Mouse (Mus musculus) hindbrain, postnatal 0 days (tissue): ENCODE measurements around the gene Kcnq1. TPM values are rescaled to one million over a fixed set of nuclear protein-coding genes. Genes with fewer than 3 reads are reported as not detected.

Experiments used
- ATAC-seq: fragments of 200-750 bp; cut with Nextera tagmentation; 2 replicates; pipeline ENCODE4 v1.8.0; 2017; ENCODE audit warnings: mild to moderate bottlenecking, moderate TSS enrichment, moderate library complexity
- DNase-seq: peaks from one replicate; pipeline ENCODE4 v3.0.0-alpha.2; 2015; ENCODE audit warnings: low spot score
- H3K27ac ChIP-seq: fragments of 300-500 bp; sonication (generic); 2 replicates; pipeline ENCODE4 v1.5.1; 2014; ENCODE audit warnings: mild to moderate bottlenecking
- H3K27me3 ChIP-seq: fragments of 300-500 bp; sonication (generic); 2 replicates; pipeline ENCODE4 v1.6.1; 2014; ENCODE audit warnings: low read length, mixed read lengths; ENCODE audit not compliant: insufficient read depth
- H3K36me3 ChIP-seq: fragments of 300-500 bp; sonication (generic); 2 replicates; pipeline ENCODE4 v1.6.1; 2014; ENCODE audit warnings: low read length, mixed read lengths; ENCODE audit not compliant: insufficient read depth
- H3K4me1 ChIP-seq: fragments of 300-500 bp; sonication (generic); 2 replicates; pipeline ENCODE4 v1.6.1; 2014; ENCODE audit warnings: antibody characterized with exemption, low read length, mixed read lengths; ENCODE audit not compliant: insufficient read depth
- H3K4me2 ChIP-seq: fragments of 300-500 bp; sonication (generic); 2 replicates; pipeline ENCODE4 v1.6.1; 2014; ENCODE audit warnings: low read depth, mild to moderate bottlenecking, low read length, moderate library complexity, mixed read lengths
- H3K4me3 ChIP-seq: fragments of 300-500 bp; sonication (generic); 2 replicates; pipeline ENCODE4 v1.5.1; 2014; ENCODE audit warnings: low read length
- H3K9ac ChIP-seq: fragments of 300-500 bp; sonication (generic); replicated peaks from 2 replicates; pipeline ENCODE4 v1.6.1; 2014; ENCODE audit warnings: mild to moderate bottlenecking, low read length, moderate library complexity, mixed read lengths
- H3K9me3 ChIP-seq: fragments of 300-500 bp; sonication (generic); 2 replicates; pipeline ENCODE4 v1.6.1; 2016; ENCODE audit warnings: low read length, mixed read lengths
- CTCF ChIP-seq: IDR thresholded peaks from 2 replicates; pipeline ENCODE4 v1.5.1; 2016; ENCODE audit warnings: antibody characterized with exemption, control low read depth, low read depth
- WGBS: fragments of 180-500 bp; shearing (Covaris S2); extraction: QIAGEN DNeasy Blood & Tissue Kit; methylation state at CpG from one replicate; pipeline ENCODE4 v1.1.7; 2014; 5-methylcytosine and 5-hydroxymethylcytosine counted together
- polyA plus RNA-seq: library from polyadenylated mRNA; unstranded; fragments of >200 nt; fragmentation: Nextera tagmentation; extraction: Ambion mirVana; gene quantifications from 2 replicates; pipeline ENCODE4 v1.2.1, GENCODE M21; 2015
- total RNA-seq: library from RNA; depleted of rRNA; stranded (reverse); fragments of >200 nt; gene quantifications from 2 replicates; pipeline ENCODE4 v1.2.3, GENCODE M21; 2014

Kcnq1 gene
- total and polyA plus RNA-seq, 2 experiments from 2014 or later, result 1.4 to 1.9 TPM

DNA sequence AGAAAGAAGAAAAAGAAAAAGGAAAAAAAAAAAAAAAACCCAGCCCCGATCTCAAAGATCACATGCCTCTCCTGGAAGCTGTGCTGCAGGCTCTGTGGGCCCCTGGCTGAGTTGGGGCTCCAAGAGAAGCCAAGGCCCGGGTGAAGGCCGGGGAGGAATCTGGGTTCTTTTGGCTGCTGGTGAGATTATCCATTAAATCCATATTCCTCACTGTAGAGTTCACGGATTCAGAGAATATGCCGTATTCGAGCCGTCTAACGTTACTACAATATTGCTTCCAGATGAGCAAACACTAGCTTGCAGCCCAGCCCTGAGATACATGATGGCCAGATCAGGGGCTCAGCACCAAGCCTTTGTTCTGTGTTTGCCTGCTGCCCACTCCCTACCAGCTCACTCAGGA lies 204.7 kb downstream of the Kcnq1 start:
- DNase-seq (no peak), ATAC-seq (no peak)
- Histone ChIP-seq H3K4me1 (no peaks in the 10 kb centered on the region; the same call in 1 of the 2 replicates), H3K9me3 (no peaks in the 10 kb centered on the region), H3K4me3 (no peak overlapping the region), H3K4me2 (no peak overlapping the region), H3K27ac (no peak overlapping the region), H3K9ac (no peak overlapping the region), H3K27me3 (no peaks in the 10 kb centered on the region), H3K36me3 (no peaks in the 10 kb centered on the region)
- no peak for TF ChIP-seq CTCF
- WGBS, result 65% methylated on average over 8 of the region's 8 CpGs

GRCm38 (mm10) chr7:143311471-143311870 lies 205.3 kb downstream of the Kcnq1 start:
- no peaks in the 10 kb centered on the region for H3K9me3 ChIP-seq
- H3K27ac ChIP-seq, result no peak overlapping the region
- ATAC-seq (no peak), DNase-seq (no peak)
- 78% methylated on average over 7 of the region's 7 CpGs for WGBS
- no peak overlapping the region for H3K4me2 ChIP-seq
- H3K4me1 ChIP-seq, result no peaks in the 10 kb centered on the region
- H3K4me3 ChIP-seq, result no peak overlapping the region
- no peak overlapping the region for H3K9ac ChIP-seq
- H3K36me3 ChIP-seq, result no peaks in the 10 kb centered on the region
- TF ChIP-seq CTCF, result no peak
- no peaks in the 10 kb centered on the region for H3K27me3 ChIP-seq

GRCm38 (mm10) chr7:143313572-143314319 lies 207.6 kb downstream of the Kcnq1 start:
- H3K4me1 ChIP-seq, result no peaks in the 10 kb centered on the region
- ATAC-seq (no peak), DNase-seq (peak; percentile 12)
- no peak overlapping the region for H3K4me3 ChIP-seq
- 70% methylated on average over 11 of the region's 11 CpGs for WGBS
- H3K9ac ChIP-seq, result no peak overlapping the region
- no peaks in the 10 kb centered on the region for H3K9me3 ChIP-seq
- no peaks in the 10 kb centered on the region for H3K36me3 ChIP-seq
- H3K27ac ChIP-seq, result no peak overlapping the region
- no peaks in the 10 kb centered on the region for H3K27me3 ChIP-seq
- no peak for TF ChIP-seq CTCF
- H3K4me2 ChIP-seq, result no peak overlapping the region

GRCm38 (mm10) chr7:143318512-143318911 lies 212.3 kb downstream of the Kcnq1 start:
- TF ChIP-seq CTCF, result no peak

DNA sequence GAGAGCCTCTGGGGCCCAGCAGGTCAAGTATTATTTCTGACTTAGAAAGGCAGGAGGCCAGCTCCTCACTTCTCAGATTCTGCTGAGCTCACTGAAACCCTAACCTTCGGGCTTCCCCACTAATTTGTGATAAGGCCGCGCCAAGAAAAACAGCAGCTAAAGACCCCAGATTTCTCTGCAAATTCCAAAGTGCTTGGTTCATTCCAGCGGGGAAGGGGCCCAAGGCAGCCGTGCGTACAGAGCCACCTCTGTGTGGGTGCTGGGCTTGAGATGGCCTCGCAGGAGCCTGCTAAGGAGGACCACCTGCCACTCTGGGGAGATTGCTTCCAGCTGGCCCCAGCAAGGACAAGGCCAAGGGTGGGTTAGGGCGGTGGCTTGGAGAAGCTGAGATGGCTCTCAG lies 214.2 kb downstream of the Kcnq1 start:
- no peak overlapping the region for H3K4me2 ChIP-seq
- H3K9ac ChIP-seq, result no peak overlapping the region
- no peak for DNase-seq
- 83% methylated on average over 8 of the region's 8 CpGs for WGBS
- TF ChIP-seq CTCF, result no peak
- no peaks in the 10 kb centered on the region for H3K9me3 ChIP-seq
- ATAC-seq, result no peak
- H3K4me1 ChIP-seq, result no peaks in the 10 kb centered on the region
- no peak overlapping the region for H3K27ac ChIP-seq
- H3K27me3 ChIP-seq, result no peaks in the 10 kb centered on the region
- no peak overlapping the region for H3K4me3 ChIP-seq
- H3K36me3 ChIP-seq, result no peaks in the 10 kb centered on the region

More at GRCm38 (mm10) chr7:143318512-143318911, 212.3 kb downstream of the Kcnq1 start:
- no peak overlapping the region for H3K4me2 ChIP-seq
- H3K4me1 ChIP-seq, result no peaks in the 10 kb centered on the region
- no peak overlapping the region for H3K4me3 ChIP-seq
- ATAC-seq (no peak), DNase-seq (no peak)
- no peaks in the 10 kb centered on the region for H3K27me3 ChIP-seq
- no peak overlapping the region for H3K27ac ChIP-seq
- H3K36me3 ChIP-seq, result no peaks in the 10 kb centered on the region
- WGBS, result 83% methylated on average over 5 of the region's 5 CpGs
- no peak overlapping the region for H3K9ac ChIP-seq
- H3K9me3 ChIP-seq, result no peaks in the 10 kb centered on the region

- H3K4me1 ChIP-seq, result no peaks in the 10 kb centered on the region
- DNase-seq (no peak), ATAC-seq (peak; percentile 53; the same call in 1 of the 2 replicates)
- H3K4me2 ChIP-seq, result no peak overlapping the region
- whole genome bisulfite sequencing, result 36% methylated on average over 16 of the region's 16 CpGs
- H3K4me3 ChIP-seq, result no peak overlapping the region
- no peaks in the 10 kb centered on the region for H3K36me3 ChIP-seq
- no peak for TF ChIP-seq CTCF
- no peak overlapping the region for H3K9ac ChIP-seq
- no peak overlapping the region for H3K27ac ChIP-seq
- H3K9me3 ChIP-seq, result no peaks in the 10 kb centered on the region
- no peaks in the 10 kb centered on the region for H3K27me3 ChIP-seq
Observed at GRCm38 (mm10) chr7:143325051-143325450, 218.9 kb downstream of the Kcnq1 start.

GRCm38 (mm10) chr7:143328185-143328915 lies 222.2 kb downstream of the Kcnq1 start:
- no peak overlapping the region for H3K4me3 ChIP-seq
- H3K4me1 ChIP-seq, result no peaks in the 10 kb centered on the region
- H3K27ac ChIP-seq, result no peak overlapping the region
- no peaks in the 10 kb centered on the region for H3K9me3 ChIP-seq
- ATAC-seq (no peak), DNase-seq (no peak)
- H3K4me2 ChIP-seq, result no peak overlapping the region
- H3K36me3 ChIP-seq, result no peaks in the 10 kb centered on the region
- WGBS, result 62% methylated on average over 18 of the region's 18 CpGs
- no peaks in the 10 kb centered on the region for H3K27me3 ChIP-seq
- no peak overlapping the region for H3K9ac ChIP-seq
- no peak for TF ChIP-seq CTCF
